Mouse (Mus musculus): ENCODE data around the gene Fndc3b.

DNA sequence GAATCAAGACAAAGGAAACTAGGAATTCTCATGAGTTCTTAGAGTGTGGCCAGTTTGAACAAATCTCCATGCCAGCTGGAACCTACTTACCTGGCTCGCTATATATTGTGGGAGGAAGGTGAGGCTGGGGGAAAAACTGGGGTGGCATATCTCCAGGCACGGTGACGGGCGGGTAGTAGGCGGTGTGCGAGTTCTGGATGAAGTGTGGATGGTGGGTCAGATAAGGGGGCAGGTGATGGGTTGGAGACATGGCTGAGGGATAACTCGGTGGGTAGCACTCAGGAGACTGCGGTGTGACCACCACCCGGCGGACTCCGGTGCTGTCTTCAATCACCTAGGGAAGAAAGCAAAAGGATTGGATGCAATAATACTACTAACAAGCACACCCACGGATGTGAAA, 169.3 kb downstream of the Fndc3b start:
- TF ChIP-seq CTCF (IDR thresholded peaks at IDR 0.05; ENCODE audit: borderline replicate concordance, insufficient read depth, low read length), result no peak
- no peak for TF ChIP-seq POLR2A (IDR thresholded peaks at IDR 0.05; ENCODE audit: low read depth, low read length)

Data from embryonic fibroblast, embryonic 13.5 days (primary cell).